Mouse (Mus musculus): ENCODE measurements around the gene Dnajc11. TPM values are rescaled to one million over a fixed set of nuclear protein-coding genes. Genes with fewer than 3 reads are reported as not detected.

Dnajc11 gene
- 61.5 TPM for polyA plus RNA-seq (2012; fragmentation: generic; extraction: Trizol)
- long read RNA-seq, experiment 1, transcript Dnajc11-201 (16 exons, 3,151 nt), result major isoform, 54 of 71 reads
- long read RNA-seq, experiment 1, partial matches to known transcripts, result 10 of 71 reads
- long read RNA-seq, experiment 1, other reads (novel, unspliced or antisense), result 6 of 71 reads
- long read RNA-seq, experiment 2, transcript Dnajc11-201 (16 exons, 3,151 nt), result major isoform, 953 of 1,059 reads
- long read RNA-seq, experiment 2, partial matches to known transcripts, result 17 of 1,059 reads
- long read RNA-seq, experiment 2, other reads (novel, unspliced or antisense), result 87 of 1,059 reads

- Histone ChIP-seq H3K4me3 (ENCODE audit: insufficient read depth, poor library complexity, severe bottlenecking) (peak within 1 kb of the TSS; percentile 100), H3K27me3 (ENCODE audit: control insufficient read depth, insufficient read depth, insufficient read length) (no peaks in the 10 kb centered on the region), H3K36me3 (ENCODE audit: control insufficient read depth, insufficient read depth) (peaks cover 3% of the 10 kb centered on the region), H3ac (ENCODE audit: control insufficient read depth, insufficient read length, low read depth) (peak within 1 kb of the TSS; percentile 92), H3K79me3 (ENCODE audit: low read depth) (peaks cover 47% of the 10 kb centered on the region), H3K79me2 (ENCODE audit: control insufficient read depth, insufficient read depth) (peaks cover 51% of the 10 kb centered on the region)
- TF ChIP-seq CEBPB (IDR thresholded peaks at IDR 0.05; ENCODE audit: low read depth) (no peak), MYOG (IDR thresholded peaks at IDR 0.05; ENCODE audit: control insufficient read depth, extremely low read depth, insufficient read length) (no peak), FOSL1 (IDR thresholded peaks at IDR 0.05; ENCODE audit: insufficient read depth, low read length, poor library complexity, severe bottlenecking) (no peak), USF1 (IDR thresholded peaks at IDR 0.05; ENCODE audit: low read depth) (no peak), CTCF (IDR thresholded peaks at IDR 0.05; ENCODE audit: control insufficient read depth, insufficient read depth, insufficient read length) (peak; percentile 100), MYOD1 (IDR thresholded peaks at IDR 0.05; ENCODE audit: control insufficient read depth, insufficient read length, low read depth) (no peak), MAX (IDR thresholded peaks at IDR 0.05) (peak; percentile 78)
These were observed at the start of gene Dnajc11 for GRCm38 (mm10) chr4:151933505-151934214. Dnajc11 (plus strand) TSS chr4:151933691.

GRCm38 (mm10) chr4:151893241-151893640 lies 40.2 kb upstream of the Dnajc11 start:
- H3K79me2 ChIP-seq (ENCODE audit: control insufficient read depth, insufficient read depth), result no peaks in the 10 kb centered on the region
- H3K36me3 ChIP-seq (ENCODE audit: control insufficient read depth, insufficient read depth), result no peaks in the 10 kb centered on the region
- TF ChIP-seq MAX (IDR thresholded peaks at IDR 0.05) (no peak), FOSL1 (IDR thresholded peaks at IDR 0.05; ENCODE audit: insufficient read depth, low read length, poor library complexity, severe bottlenecking) (no peak), CTCF (IDR thresholded peaks at IDR 0.05; ENCODE audit: control insufficient read depth, insufficient read depth, insufficient read length) (no peak), MYOD1 (IDR thresholded peaks at IDR 0.05; ENCODE audit: control insufficient read depth, insufficient read length, low read depth) (no peak), USF1 (IDR thresholded peaks at IDR 0.05; ENCODE audit: low read depth) (no peak)
- no peak overlapping the region for H3ac ChIP-seq (ENCODE audit: control insufficient read depth, insufficient read length, low read depth)
- H3K27me3 ChIP-seq (ENCODE audit: control insufficient read depth, insufficient read depth, insufficient read length), result peaks cover 23% of the 10 kb centered on the region
- no peak overlapping the region for H3K4me3 ChIP-seq (ENCODE audit: insufficient read depth, poor library complexity, severe bottlenecking)
- H3K79me3 ChIP-seq (ENCODE audit: low read depth), result no peaks in the 10 kb centered on the region

GRCm38 (mm10) chr4:151894926-151895325 lies 38.6 kb upstream of the Dnajc11 start:
- H3K4me3 ChIP-seq (ENCODE audit: insufficient read depth, poor library complexity, severe bottlenecking), result no peak overlapping the region
- peaks cover 18% of the 10 kb centered on the region for H3K27me3 ChIP-seq (ENCODE audit: control insufficient read depth, insufficient read depth, insufficient read length)
- no peaks in the 10 kb centered on the region for H3K79me2 ChIP-seq (ENCODE audit: control insufficient read depth, insufficient read depth)
- H3ac ChIP-seq (ENCODE audit: control insufficient read depth, insufficient read length, low read depth), result no peak overlapping the region
- no peaks in the 10 kb centered on the region for H3K36me3 ChIP-seq (ENCODE audit: control insufficient read depth, insufficient read depth)
- TF ChIP-seq USF1 (IDR thresholded peaks at IDR 0.05; ENCODE audit: low read depth) (no peak), MYOD1 (IDR thresholded peaks at IDR 0.05; ENCODE audit: control insufficient read depth, insufficient read length, low read depth) (peak; percentile 73)
- no peaks in the 10 kb centered on the region for H3K79me3 ChIP-seq (ENCODE audit: low read depth)

GRCm38 (mm10) chr4:151895624-151896023 lies 37.9 kb upstream of the Dnajc11 start:
- TF ChIP-seq USF1 (IDR thresholded peaks at IDR 0.05; ENCODE audit: low read depth), result no peak
- TF ChIP-seq MYOD1 (IDR thresholded peaks at IDR 0.05; ENCODE audit: control insufficient read depth, insufficient read length, low read depth), result no peak
- TF ChIP-seq MAX (IDR thresholded peaks at IDR 0.05), result no peak
- no peak for TF ChIP-seq MYOG (IDR thresholded peaks at IDR 0.05; ENCODE audit: control insufficient read depth, extremely low read depth, insufficient read length)
- TF ChIP-seq CEBPB (IDR thresholded peaks at IDR 0.05; ENCODE audit: low read depth), result no peak
- no peak for TF ChIP-seq CTCF (IDR thresholded peaks at IDR 0.05; ENCODE audit: control insufficient read depth, insufficient read depth, insufficient read length)
- TF ChIP-seq FOSL1 (IDR thresholded peaks at IDR 0.05; ENCODE audit: insufficient read depth, low read length, poor library complexity, severe bottlenecking), result no peak
- H3K79me3 ChIP-seq (ENCODE audit: low read depth), result no peaks in the 10 kb centered on the region
- H3K36me3 ChIP-seq (ENCODE audit: control insufficient read depth, insufficient read depth), result no peaks in the 10 kb centered on the region
- H3K4me3 ChIP-seq (ENCODE audit: insufficient read depth, poor library complexity, severe bottlenecking), result no peak overlapping the region
- no peak overlapping the region for H3ac ChIP-seq (ENCODE audit: control insufficient read depth, insufficient read length, low read depth)
- H3K79me2 ChIP-seq (ENCODE audit: control insufficient read depth, insufficient read depth), result no peaks in the 10 kb centered on the region
- peaks cover 12% of the 10 kb centered on the region for H3K27me3 ChIP-seq (ENCODE audit: control insufficient read depth, insufficient read depth, insufficient read length)

GRCm38 (mm10) chr4:151897069-151897617 lies 36.3 kb upstream of the Dnajc11 start:
- Histone ChIP-seq H3K36me3 (ENCODE audit: control insufficient read depth, insufficient read depth) (no peaks in the 10 kb centered on the region), H3K79me2 (ENCODE audit: control insufficient read depth, insufficient read depth) (no peaks in the 10 kb centered on the region), H3K27me3 (ENCODE audit: control insufficient read depth, insufficient read depth, insufficient read length) (peaks cover 3% of the 10 kb centered on the region), H3K4me3 (ENCODE audit: insufficient read depth, poor library complexity, severe bottlenecking) (no peak overlapping the region), H3K79me3 (ENCODE audit: low read depth) (no peaks in the 10 kb centered on the region), H3ac (ENCODE audit: control insufficient read depth, insufficient read length, low read depth) (no peak overlapping the region)
- no peak for TF ChIP-seq CEBPB (IDR thresholded peaks at IDR 0.05; ENCODE audit: low read depth)
- no peak for TF ChIP-seq MYOD1 (IDR thresholded peaks at IDR 0.05; ENCODE audit: control insufficient read depth, insufficient read length, low read depth)
- TF ChIP-seq MYOG (IDR thresholded peaks at IDR 0.05; ENCODE audit: control insufficient read depth, extremely low read depth, insufficient read length), result no peak
- no peak for TF ChIP-seq MAX (IDR thresholded peaks at IDR 0.05)
- TF ChIP-seq CTCF (IDR thresholded peaks at IDR 0.05; ENCODE audit: control insufficient read depth, insufficient read depth, insufficient read length), result no peak
- TF ChIP-seq USF1 (IDR thresholded peaks at IDR 0.05; ENCODE audit: low read depth), result no peak
- TF ChIP-seq FOSL1 (IDR thresholded peaks at IDR 0.05; ENCODE audit: insufficient read depth, low read length, poor library complexity, severe bottlenecking), result no peak

Data from C2C12 (cell line).